Mouse (Mus musculus) forebrain, embryonic 11.5 days (tissue): Measurements from ENCODE around the gene Gxylt2. TPM values are rescaled to one million over a fixed set of nuclear protein-coding genes. Genes with fewer than 3 reads are reported as not detected.

Source experiments
- ATAC-seq: fragments of 200-750 bp; cut with Nextera tagmentation; replicated peaks from 2 replicates; pipeline ENCODE4 v1.8.0; 2017; ENCODE audit warnings: moderate TSS enrichment; ENCODE audit not compliant: low FRiP score
- DNase-seq: peaks from one replicate; pipeline ENCODE4 v3.0.0-alpha.2; 2017; ENCODE audit warnings: low spot score
- H3K27ac ChIP-seq: fragments of 300-500 bp; sonication (generic); 2 replicates; pipeline ENCODE4 v1.5.1; 2014; ENCODE audit warnings: low read depth, low read length
- H3K27me3 ChIP-seq: fragments of 300-500 bp; sonication (generic); 2 replicates; pipeline ENCODE4 v1.6.1; 2014; ENCODE audit warnings: mild to moderate bottlenecking, low read length, mixed read lengths; ENCODE audit not compliant: control insufficient read depth, insufficient read depth
- H3K36me3 ChIP-seq: fragments of 300-500 bp; sonication (generic); 2 replicates; pipeline ENCODE4 v1.6.1; 2014; ENCODE audit warnings: mild to moderate bottlenecking, low read length, moderate library complexity, mixed read lengths; ENCODE audit not compliant: control insufficient read depth, insufficient read depth
- H3K4me1 ChIP-seq: fragments of 300-500 bp; sonication (generic); replicated peaks from 2 replicates; pipeline ENCODE4 v1.6.1; 2014; ENCODE audit warnings: low read length, mixed read lengths; ENCODE audit not compliant: control insufficient read depth, insufficient read depth
- H3K4me2 ChIP-seq: fragments of 300-500 bp; sonication (generic); 2 replicates; pipeline ENCODE4 v1.6.1; 2014; ENCODE audit warnings: low read depth, mild to moderate bottlenecking, low read length, moderate library complexity, mixed read lengths; ENCODE audit not compliant: severe bottlenecking
- H3K4me3 ChIP-seq: fragments of 300-500 bp; sonication (generic); 2 replicates; pipeline ENCODE4 v1.5.1; 2014; ENCODE audit warnings: low read depth, low read length
- H3K9ac ChIP-seq: fragments of 300-500 bp; sonication (generic); 2 replicates; pipeline ENCODE4 v1.6.1; 2014; ENCODE audit warnings: low read length
- H3K9me3 ChIP-seq: fragments of 300-500 bp; sonication (generic); 2 replicates; pipeline ENCODE4 v1.6.1; 2016; ENCODE audit warnings: low read length, mixed read lengths; ENCODE audit not compliant: control insufficient read depth
- WGBS: fragments of 180-500 bp; shearing (Covaris S2); extraction: QIAGEN DNeasy Blood & Tissue Kit; methylation state at CpG from one replicate; pipeline ENCODE4 v1.1.7; 2014; 5-methylcytosine and 5-hydroxymethylcytosine counted together
- polyA plus RNA-seq: library from polyadenylated mRNA; unstranded; fragments of >200 nt; fragmentation: Nextera tagmentation; extraction: Ambion mirVana; gene quantifications from 2 replicates; pipeline ENCODE4 v1.2.1, GENCODE M21; 2014

Gene Gxylt2
- polyA plus RNA-seq, 1 experiment from 2014 or later, result 2.8 TPM

- H3K27ac ChIP-seq, result no peak overlapping the region
- no peak for DNase-seq
- no peaks in the 10 kb centered on the region for H3K4me1 ChIP-seq
- H3K36me3 ChIP-seq, result peaks cover 2% of the 10 kb centered on the region; the same call in 1 of the 2 replicates
- H3K9ac ChIP-seq, result no peak overlapping the region
- ATAC-seq, result no peak
- H3K4me2 ChIP-seq, result no peak overlapping the region
- H3K27me3 ChIP-seq, result no peaks in the 10 kb centered on the region
- WGBS, result 94% methylated on average over 5 of the region's 5 CpGs
- H3K9me3 ChIP-seq, result no peaks in the 10 kb centered on the region
- H3K4me3 ChIP-seq, result no peak overlapping the region
Observed at GRCm38 (mm10) chr6:100851083-100851482, 146.5 kb downstream of the Gxylt2 start.

Other genes starting within 250 kb of the Gxylt2 start
- gene Shq1, start 33.6 kb upstream of the Gxylt2 start, polyA plus RNA-seq, result 17.6 and 19.2 TPM in 2 replicates
- 37.6 and 40.3 TPM in 2 replicates for gene Ppp4r2, start 128.9 kb downstream of the Gxylt2 start, polyA plus RNA-seq